Mouse (Mus musculus) induced T-regulatory cell, adult 2 months (primary cell): Measurements from ENCODE around the gene Myl6.
"Not testable (repeated sequence)": the region's sequence is repeated elsewhere in the genome, so short reads cannot be mapped to it uniquely, and the experiment has no call there.

Experiments
- DNase-seq: peaks from one replicate; pipeline ENCODE4 v3.0.0-alpha.2; 2012; ENCODE audit warnings: low read depth

The Myl6 gene

DNA sequence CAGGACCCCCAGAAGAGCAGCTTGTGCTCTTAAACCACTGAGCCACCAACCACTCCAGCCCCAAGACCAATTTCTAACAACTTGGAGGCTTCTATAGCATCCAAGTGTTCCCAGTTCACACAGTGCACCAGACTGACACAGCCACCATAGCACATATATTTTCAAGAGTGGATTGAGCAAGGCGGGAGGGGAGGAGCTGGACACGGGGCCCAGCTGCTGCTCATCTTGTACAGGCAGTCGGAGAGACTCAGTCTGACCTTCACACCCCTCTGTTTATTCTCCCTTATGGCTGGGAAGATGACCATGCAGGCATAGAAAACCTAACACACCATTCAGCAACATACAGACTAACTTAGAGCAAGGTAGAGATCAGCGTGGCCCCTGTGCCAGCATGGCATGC lies 15.9 kb upstream of the Myl6 start:
- DNase-seq, result no peak

DNA sequence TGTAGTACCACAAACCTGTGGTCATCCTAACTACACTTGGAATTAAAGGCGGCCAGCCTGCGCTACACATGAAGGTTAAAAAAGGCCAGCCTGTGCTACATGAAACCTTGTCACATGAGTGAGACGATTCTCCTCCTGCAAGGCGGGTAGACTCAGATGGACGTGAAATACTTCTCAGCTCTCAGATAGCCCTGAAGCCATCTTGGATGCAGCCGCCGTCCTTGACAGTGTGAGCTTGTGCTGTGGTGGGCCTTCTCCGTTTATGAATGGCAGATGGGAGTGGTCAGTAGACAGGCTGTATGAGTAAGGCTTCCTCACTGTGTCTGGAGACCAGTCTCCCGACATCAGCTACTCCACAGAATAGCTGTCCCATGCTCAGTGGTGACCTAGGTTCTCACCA lies 15.3 kb upstream of the Myl6 start:
- DNase-seq, result no peak

DNA sequence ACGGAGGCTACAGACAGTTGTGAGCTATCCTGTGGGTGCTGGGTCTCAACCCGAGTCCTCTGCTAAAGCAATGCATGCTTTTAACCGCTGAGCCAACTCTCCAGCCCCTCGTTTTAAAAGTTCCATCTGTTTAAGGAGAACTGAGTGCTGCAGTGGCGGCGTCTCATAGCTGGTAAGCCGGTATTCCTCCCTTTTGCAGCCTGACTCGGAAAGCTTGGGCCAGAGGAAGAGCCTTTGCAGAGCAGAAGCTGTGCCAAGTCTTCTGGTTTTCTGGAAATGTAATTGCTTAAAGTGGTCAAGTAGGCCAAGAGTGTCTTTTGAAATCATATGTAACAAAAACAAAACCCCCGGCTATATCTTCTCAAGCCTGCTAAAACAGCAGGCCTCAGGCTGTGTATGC lies 14.3 kb upstream of the Myl6 start:
- DNase-seq, result no peak

DNA sequence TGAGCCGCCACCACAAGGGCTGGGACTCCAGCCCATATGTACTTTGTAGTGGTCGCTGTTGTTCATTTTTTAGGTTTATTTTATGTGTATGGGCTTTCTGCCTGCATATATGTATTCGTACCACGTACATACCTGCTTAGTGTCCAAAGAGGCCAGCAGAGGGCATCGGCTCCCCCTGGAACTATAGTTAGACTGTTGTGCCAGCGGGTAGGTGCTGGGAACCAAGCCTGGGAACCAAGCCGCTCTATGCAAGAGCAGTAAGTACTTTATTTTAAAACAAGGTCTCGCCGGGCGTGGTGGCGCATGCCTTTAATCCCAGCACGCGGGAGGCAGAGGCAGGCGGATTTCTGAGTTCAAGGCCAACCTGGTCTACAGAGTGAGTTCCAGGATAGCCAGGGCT lies 12.0 kb upstream of the Myl6 start:
- no peak for DNase-seq

DNA sequence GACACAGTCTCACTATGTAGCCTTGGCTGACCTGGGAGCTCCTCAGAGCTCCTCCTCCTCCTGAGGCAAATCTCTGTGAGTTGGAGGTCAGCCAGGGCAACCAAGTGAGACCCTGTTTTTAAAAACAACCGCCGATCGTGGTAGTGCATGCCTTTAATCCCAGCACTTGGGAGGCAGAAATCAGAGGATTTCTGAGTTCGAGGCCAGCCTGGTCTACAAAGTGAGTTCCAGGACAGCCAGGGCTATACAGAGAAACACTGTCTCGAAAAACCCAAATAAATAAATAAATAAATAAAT lies 11.4 kb upstream of the Myl6 start:
- not testable (repeated sequence) for DNase-seq

DNA sequence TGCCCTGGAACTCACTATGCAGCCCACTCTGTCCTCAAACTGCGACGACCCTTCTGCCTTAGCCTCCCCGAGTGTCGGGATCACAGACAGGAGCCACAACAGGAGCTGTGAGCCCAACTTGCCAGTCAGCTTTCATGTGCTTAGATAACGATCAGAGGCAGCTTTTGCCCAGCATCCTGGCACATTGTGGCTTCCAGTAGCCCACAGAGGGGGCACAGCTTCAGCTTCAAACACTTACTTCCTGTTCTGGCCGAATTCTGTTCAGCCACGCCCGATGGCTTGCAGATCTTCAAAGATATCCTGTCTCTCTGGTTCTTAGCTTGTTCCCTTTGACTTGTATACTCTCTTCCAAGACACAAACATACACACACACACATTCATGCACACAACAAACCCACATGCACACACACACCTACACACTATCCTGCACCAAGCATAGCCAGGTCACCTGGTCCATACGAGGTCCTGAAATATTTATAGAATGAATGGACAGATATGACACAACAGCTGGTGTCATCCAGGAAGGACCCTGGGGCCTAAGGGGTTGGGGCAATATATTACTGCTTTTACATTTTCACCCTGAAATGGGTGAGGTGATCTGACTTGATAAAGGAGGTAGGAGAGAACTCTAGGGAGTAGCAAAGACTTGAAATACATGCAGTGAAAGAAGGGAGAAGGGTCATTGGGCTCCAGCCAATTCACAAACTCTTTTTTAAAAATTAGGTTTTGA lies 10.9 kb upstream of the Myl6 start:
- DNase-seq, result peak; percentile 77

DNA sequence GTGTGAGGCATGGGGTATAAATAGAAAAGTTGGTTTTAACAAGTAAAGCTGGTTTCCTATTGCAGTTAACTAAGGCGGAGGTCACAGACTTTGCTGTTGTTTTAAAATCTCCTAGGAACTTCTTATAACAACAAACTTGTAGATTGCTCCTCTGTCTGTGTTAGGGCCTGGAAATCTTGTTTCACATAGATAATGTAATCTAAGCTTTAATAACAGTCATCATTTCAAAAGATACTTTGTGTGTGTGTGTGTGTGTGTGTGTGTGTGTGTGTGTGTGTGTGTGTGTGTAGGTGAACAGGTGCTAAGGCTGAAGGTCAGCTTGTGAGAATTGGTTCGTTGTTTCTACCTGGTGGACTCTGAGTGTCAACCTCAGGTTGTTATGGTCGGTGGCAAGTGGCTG lies 10.1 kb upstream of the Myl6 start:
- DNase-seq, result no peak

DNA sequence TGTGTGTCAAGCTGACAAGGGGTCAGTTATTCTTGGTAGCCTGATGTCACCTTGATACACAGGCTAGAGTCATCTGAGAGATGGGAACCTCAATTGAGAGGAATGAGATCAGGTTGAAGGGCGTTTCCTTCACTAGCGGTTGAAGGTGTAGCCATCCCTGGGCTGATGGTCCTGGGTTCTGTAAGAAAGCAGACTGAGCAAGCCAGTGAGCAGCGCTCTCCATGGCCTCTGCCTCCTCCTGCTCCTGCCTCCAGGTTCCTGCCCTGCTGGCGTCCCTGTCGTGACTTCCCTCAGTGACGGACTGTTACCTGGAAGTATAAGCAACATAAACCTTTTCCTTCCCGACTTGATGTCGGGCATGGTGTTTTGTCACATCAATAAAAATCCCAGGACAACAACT lies 9.6 kb upstream of the Myl6 start:
- DNase-seq, result no peak

DNA sequence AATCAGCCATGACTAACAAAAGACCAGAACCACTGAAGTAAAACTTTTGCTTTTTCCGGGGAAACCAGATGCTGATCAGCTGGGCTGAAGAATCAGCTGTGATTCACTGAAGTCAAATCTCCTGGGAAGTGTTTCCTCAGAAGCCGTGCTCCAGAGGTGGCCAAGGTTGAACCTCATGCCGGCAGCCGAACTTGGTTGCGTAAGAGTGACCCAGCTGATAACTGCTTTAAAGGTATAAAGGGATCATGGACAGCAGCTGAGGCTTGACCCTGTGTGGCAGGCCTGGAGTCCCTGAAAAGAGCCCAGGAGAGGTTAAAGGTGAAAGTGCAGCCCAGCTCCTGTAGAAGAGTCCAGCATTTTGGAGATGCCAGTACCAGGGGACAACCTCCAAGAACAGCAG lies 8.4 kb upstream of the Myl6 start:
- DNase-seq, result no peak

DNA sequence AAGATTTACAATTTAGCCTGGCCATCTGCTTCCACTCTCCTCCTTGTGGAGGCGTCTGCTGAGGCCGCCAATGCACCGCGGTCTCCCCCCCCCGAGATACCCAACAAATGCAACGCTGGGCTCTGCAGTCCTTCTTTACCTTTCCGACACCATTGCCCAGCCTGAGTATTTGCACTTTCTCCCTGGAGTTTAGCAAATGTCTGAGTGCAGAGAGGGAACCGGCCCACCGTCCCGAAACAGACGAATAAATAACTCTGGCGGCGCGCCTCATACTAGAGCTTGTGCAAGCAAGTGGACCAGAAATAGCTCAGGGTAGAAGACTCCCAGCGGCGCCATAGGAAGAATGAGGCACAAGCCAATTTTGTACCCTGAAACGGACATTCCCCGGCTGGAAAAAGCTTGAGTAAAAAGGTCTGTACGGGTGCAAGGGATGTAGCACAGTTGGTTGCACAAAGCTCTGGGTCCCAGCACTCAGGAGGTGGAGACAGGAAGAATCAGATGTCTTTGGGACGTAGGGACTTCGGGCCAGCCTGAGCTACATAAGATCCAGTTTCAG lies 5.2 kb upstream of the Myl6 start:
- peak; percentile 76 for DNase-seq

DNA sequence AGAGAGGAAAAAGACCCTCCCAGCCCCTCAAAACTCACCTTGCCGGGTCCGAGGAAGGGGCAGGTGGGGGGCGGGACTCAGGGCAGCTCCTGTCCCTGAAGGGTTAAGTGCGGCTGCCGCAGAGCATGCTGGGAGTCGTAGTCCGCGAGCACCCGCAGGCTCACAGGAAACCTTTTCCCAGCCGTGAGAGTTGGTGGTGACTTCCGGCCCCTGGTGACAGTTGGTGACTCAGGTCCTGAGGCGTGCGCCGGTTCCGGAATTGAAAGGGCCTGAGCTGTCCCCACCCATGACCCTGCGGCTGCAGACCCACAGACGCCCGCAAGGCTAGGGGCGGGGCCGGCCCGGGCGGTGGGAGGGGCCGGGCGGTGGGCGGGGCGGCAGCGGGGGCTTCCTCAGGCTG lies 4.6 kb upstream of the Myl6 start, which contains the start of gene Myl6b:
Myl6b (minus strand) TSS at position 96 of the 400 bp plus-strand sequence.
- peak; percentile 98 for DNase-seq

DNA sequence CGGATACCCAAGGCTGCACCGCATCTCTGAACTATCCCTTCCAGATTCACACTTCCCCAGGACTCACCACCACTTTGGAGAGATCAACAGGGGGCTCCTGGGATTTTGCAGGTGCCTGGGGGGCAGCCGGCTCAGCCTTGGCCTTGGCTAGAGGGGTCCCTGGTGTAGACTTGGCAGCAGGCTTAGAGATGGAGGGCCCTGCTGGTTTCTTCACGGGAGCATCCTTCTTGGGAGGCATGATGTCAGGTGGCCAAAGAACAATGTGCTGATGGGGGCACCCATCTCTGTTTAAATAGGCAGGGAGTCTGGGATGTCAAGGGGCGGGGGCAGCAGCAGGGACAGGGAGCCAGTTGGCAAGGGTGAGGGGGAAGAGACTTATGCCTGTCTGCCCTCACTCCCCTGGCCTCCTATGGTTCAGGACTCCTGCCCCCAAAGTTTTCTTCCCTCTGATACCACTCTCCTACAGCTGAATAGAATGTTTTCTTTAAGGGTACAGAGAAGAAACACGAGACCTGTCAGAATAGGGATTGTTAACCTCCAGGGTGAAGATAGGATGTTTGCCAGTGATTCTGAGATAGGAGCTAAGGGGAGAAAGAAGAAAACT lies 3.3 kb upstream of the Myl6 start:
- no peak for DNase-seq

DNA sequence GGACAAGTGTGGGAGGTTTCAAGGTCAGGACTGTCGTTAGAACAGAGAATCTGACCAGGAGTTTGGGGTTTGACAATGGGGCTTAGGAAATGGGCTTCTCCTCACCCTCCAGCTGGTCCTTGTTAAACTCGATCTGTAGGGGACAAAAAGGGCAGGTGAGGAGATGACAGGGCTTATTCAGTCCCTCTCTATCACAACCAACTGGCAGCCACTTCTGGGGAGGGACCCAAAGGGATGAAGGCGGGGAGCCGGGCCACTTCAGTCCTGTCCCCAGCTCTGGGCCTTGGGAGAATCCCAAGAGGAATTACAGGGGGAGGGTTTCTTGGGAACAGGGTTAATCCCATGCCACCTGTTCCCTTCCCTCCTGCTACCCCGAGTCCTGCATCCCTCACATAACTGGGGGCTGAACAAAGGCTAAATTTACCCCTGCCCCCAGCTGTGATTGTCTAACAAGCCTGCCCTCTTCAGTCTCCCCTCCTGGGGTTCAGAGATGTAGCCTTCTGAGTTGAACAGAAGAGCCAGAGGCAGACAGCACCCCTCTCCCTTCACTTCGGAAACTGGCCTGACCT lies 2.6 kb upstream of the Myl6 start:
- DNase-seq, result no peak

DNA sequence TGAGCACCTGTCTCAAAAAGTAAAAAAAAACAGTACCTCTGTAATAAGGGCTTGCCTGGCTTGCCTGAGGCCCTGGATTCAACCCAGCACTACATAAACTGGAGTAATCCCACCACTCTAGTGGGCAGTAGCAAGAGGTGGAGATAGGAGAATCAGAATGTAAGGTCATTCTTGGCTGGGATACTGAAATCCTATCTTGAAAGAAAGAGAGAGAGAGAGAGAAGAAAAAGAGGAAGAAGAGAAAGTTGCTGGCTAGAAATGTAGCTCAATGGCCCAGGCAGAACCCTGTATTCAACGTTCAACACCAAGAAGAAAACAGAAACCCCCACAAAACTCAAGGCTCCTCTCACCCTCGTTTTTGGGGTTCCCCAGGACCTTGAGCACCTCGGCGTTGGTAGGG lies 2.0 kb upstream of the Myl6 start:
- DNase-seq, result no peak

DNA sequence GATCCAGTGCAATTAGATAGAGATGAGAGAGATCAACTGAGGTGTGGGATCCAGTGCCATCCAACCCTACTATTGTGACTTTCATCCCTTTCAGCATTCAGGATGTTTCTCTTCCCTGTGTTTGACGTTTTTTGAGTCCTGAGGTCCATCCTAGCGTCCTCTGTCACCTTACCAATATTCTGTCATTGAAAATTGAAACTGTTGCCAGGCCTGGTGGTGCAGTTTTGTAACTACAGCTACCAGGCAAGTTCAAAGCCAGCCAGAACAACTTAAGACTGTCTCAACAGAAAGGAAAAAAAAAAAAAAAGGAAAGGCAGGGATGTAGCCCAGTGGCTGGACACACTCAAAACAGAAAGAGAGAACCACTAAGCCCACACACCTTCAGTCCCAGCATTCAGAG lies 1.3 kb upstream of the Myl6 start:
- peak; percentile 69 for DNase-seq

DNA sequence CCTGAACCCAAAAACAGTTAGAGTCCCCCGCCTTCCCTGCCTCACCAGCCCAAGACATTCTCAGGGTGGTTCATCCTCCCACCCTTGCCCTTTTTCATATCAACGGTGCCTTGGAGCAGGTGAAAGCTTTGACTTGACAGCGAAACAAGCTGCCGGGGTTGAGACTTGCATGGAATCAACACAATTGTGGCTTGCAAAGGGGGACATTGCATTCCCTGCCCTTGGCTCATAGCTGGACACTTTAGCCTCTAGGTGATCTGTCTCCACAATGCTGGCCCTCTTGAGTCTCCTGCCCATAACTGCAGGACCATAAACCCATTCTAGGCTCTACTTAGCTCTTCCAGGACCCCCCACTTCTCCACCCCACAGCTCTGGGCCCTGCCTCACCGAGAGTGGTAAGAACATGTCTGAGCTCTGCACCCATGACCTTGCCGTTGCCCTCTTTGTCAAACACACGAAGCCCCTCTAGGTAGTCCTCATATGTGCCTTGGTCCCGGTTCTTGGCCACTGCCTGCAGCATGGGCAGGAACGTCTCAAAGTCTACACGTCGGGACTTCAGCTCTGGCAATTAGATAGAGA lies 811 bp upstream of the Myl6 start:
- DNase-seq, result no peak

DNA sequence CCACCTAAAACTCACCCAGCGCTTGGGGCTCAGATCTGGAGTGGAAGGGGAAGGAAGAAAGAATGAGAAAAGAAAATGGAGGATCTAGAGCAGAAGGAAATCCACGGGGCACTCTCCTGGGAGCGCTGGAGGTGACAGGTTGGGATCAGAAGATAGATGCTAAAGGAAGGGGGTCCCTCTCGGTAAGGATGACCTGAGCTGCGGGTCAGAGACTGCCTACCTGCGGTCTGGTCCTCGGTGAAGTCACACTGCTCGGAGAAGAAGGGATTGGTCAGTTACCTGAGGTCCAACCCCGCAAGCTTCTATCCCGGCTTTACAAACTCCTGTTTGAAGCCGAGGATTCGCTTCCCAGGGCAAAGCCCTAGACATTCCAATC lies 638 bp downstream of the Myl6 start:
- no peak for DNase-seq

DNA sequence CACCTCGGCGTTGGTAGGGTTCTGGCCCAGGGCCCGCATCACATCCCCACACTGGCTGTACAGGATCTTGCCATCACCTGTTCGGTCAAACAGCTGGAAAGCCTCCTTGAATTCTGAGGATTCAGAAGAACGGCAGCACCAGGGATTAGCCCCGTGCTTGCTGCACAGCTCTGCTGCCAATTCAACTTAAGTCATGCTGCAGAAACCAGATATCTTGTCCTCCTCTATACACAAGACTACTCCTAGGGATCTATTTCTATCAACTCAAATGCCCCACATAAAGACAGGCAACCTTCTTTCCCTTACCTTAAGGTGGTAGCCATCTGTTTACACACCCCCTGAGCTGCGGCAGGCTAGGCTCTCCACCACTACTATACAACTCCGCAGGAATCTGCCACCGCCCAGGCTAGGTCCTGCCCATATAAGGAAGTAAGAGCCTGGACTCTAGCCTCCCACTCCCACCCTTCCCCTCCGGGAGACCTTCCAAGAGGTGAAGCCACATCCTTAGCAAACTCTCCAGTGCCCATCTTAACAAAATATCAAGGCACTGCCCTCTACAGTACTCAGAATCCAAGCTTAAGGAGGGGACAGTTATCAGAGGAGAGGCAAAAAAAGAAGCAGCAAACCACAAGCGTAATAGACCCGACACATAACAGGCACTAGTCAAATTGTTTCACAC lies 1.2 kb downstream of the Myl6 start:
- peak; percentile 73 for DNase-seq

DNA sequence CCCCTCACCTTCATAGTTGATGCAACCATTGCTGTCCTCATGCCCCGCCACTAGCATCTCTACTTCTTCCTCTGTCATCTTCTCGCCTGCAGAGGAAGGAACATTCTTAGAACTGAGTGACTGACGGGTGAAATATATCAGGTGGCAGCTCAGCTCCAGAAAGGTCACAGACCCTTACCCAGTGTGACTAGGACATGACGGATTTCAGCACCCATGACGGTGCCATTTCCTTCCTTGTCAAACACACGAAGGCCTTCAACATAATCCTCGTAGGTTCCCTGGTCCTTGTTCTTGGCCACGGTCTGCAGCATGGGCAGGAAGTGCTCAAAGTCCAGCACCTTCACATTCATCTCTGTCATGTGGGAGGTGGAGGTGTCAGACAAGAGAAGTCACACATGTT lies 1.9 kb downstream of the Myl6 start:
- DNase-seq, result peak; percentile 59

DNA sequence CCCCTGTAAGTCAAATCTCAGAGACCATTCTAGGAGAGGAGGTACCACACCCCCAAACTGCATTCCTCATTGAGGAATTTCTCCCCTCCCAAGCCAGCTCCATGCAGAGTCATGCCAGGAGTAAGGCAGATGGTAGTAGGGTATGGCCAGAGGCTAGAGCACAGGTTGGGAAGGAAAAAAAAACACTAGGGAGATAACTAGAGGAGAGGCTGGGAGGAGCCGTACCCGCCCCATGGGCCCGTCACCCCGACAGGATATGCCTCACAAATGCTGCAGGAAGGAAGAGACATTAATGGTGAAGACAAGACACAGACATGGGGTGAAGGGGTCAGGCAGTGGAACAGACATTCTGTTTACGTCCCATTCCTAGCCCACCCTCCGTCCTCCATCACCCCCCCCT lies 2.5 kb downstream of the Myl6 start:
- DNase-seq, result peak; percentile 64

DNA sequence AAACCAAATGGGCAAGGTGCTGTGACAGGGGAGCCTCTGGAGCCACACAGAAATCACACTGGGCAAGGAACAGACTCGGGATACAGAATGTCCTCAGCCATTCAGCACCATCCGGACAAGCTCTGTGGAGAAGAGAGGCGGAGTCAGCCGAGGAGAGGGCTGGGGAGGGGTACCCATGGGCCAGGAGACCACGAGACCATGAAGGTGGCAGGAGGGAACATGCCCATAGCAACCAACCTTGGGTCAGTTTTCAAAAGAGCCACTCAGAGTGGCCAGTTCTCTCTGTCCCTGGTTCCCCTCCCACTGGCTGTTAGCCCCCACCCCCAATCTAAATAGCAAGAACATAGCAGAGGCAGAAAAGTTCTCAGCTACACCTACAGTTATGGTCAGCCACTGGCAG lies 3.0 kb downstream of the Myl6 start:
- no peak for DNase-seq

DNA sequence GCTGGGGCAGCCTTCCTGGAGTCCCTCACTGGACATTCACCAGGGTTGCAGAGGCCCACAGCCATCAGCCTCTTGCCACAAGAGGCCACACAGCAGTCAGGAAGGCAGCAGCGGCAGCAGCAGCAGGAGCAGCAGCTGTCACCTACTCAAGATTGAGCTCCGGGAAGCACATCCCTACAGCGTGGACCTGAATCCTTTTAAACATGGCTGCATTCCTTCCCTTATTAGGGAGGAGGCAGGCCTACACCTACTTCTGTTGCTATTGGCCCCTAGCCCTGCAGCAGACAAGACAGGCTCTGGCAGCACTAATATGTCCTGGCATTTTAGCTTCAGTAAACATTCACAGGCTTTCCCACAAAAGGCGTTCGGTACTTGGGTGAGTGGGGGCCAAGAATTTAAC lies 3.7 kb downstream of the Myl6 start:
- DNase-seq, result no peak

DNA sequence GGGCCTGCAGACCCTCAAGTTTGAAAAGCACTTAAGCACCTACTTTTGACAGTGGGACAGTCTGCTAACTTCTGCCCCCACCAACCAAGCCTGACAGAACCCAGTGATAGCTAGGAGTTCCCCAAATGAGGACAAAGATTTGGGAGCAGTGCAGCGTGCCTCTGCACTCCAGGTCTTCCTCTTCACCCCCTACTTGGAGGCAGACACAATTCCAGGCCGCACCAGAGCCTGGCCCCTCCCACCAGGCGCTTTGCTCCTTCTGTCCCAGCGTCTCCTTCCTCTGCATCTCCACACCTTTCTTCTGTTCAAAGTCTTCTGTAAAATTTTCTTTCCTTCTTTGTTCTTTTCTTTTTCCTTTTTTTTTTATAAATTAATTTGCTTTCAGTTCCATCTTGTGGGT lies 4.2 kb downstream of the Myl6 start:
- no peak for DNase-seq
